Mouse (Mus musculus) thymus, adult 2 months (tissue): ENCODE data around the gene Fmo9. TPM values are rescaled to one million over a fixed set of nuclear protein-coding genes. Genes with fewer than 3 reads are reported as not detected.

Source experiments
- DNase-seq: peaks from one replicate; pipeline ENCODE4 v3.0.0; 2021
- H3K27ac ChIP-seq: fragments of 200-500 bp; 2 replicates; pipeline ENCODE4 v1.5.1; 2012; ENCODE audit warnings: low read length, control low read depth; ENCODE audit not compliant: control insufficient read depth, insufficient read depth
- H3K27me3 ChIP-seq: fragments of 200-500 bp; 2 replicates; pipeline ENCODE4 v1.6.1; 2012; ENCODE audit warnings: mild to moderate bottlenecking, low read length, moderate library complexity, mixed read lengths; ENCODE audit not compliant: control insufficient read depth, insufficient read depth
- H3K36me3 ChIP-seq: fragments of 200-500 bp; 2 replicates; pipeline ENCODE4 v1.6.1; 2012; ENCODE audit warnings: mild to moderate bottlenecking, low read length, moderate library complexity; ENCODE audit not compliant: control insufficient read depth, insufficient read depth
- H3K4me1 ChIP-seq: fragments of 200-500 bp; replicated peaks from 2 replicates; pipeline ENCODE4 v1.6.1; 2012; ENCODE audit warnings: low read length; ENCODE audit not compliant: control insufficient read depth, insufficient read depth
- H3K4me3 ChIP-seq: fragments of 200-500 bp; 2 replicates; pipeline ENCODE4 v1.5.1; 2012; ENCODE audit warnings: mild to moderate bottlenecking, low read length, control low read depth, moderate library complexity; ENCODE audit not compliant: control insufficient read depth, insufficient read depth
- CTCF ChIP-seq: fragments of 200-500 bp; IDR thresholded peaks from 2 replicates; pipeline ENCODE4 v1.5.1; 2012; ENCODE audit warnings: mild to moderate bottlenecking, control low read depth, low read length, moderate library complexity, borderline replicate concordance; ENCODE audit not compliant: control insufficient read depth, poor library complexity, insufficient read depth; ENCODE audit errors: extremely low read depth
- POLR2A ChIP-seq: fragments of 200-500 bp; IDR thresholded peaks from 2 replicates; pipeline ENCODE4 v1.6.1; 2012; ENCODE audit warnings: mild to moderate bottlenecking, low read length, control low read depth, moderate library complexity; ENCODE audit not compliant: control insufficient read depth, poor library complexity, insufficient read depth; ENCODE audit errors: extremely low read depth
- WGBS: fragments of 180-500 bp; shearing (Covaris S2); methylation state at CpG from one replicate; pipeline ENCODE4 v1.1.7; 2018; 5-methylcytosine and 5-hydroxymethylcytosine counted together
- polyA plus RNA-seq: library from polyadenylated mRNA; depleted of rRNA; stranded (reverse); fragments of >200 nt; gene quantifications from 2 replicates; pipeline ENCODE4 v1.2.3, GENCODE M21; 2012; rRNA removed

The Fmo9 gene
- polyA plus RNA-seq, 1 experiment: not detected

DNA sequence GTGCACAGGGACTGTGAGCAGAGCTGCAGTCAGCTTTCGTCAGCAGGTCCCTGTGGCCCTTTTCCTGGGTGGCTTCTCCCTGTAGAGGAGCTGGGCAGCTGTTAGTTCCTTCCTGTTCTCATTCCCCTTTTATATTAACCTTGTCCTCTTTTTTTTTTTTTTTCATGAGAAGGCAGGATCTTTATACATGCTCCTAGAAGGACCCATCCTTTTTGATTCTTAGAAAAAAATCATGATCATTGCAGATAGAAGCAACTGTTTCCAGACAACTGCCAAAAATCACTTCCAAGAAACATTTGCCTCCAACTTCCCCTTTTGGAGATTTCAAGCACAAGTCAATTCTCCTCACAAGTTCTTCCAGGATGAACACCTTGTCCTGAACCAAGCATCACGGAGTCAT, 34.1 kb downstream of the Fmo9 start, which contains the start of gene Gm4847:
Gm4847 (minus strand) TSS at position 101 of the 400 bp plus-strand sequence.
- H3K4me1 ChIP-seq: no peaks in the 10 kb centered on the region
- DNase-seq: no peak
- H3K36me3 ChIP-seq: no peaks in the 10 kb centered on the region
- TF ChIP-seq CTCF (no peak), POLR2A (no peak)
- no peak within 1 kb of the TSS for H3K4me3 ChIP-seq
- 85% methylated on average over 2 of the region's 2 CpGs for WGBS
- no peak within 1 kb of the TSS for H3K27ac ChIP-seq
- H3K27me3 ChIP-seq: no peaks in the 10 kb centered on the region

Other genes with a start within 250 kb of the Fmo9 start
- gene Gm4846, start 184.3 kb downstream of the Fmo9 start, polyA plus RNA-seq: not detected in 2 replicates
- gene Gm4847, start 34.2 kb downstream of the Fmo9 start, polyA plus RNA-seq: 0.03 TPM in 1 of 2 replicates, not detected in the other